Mouse (Mus musculus) midbrain, embryonic 12.5 days (tissue): ENCODE measurements around the gene Sema4d. TPM values are rescaled to one million over a fixed set of nuclear protein-coding genes. Genes with fewer than 3 reads are reported as not detected.

Experiments used
- ATAC-seq: fragments of 200-750 bp; cut with Nextera tagmentation; 2 replicates; pipeline ENCODE4 v1.8.0; 2017; ENCODE audit warnings: low read depth, moderate TSS enrichment, moderate library complexity; ENCODE audit not compliant: low FRiP score
- H3K27ac ChIP-seq: fragments of 300-500 bp; sonication (generic); replicated peaks from 2 replicates; pipeline ENCODE4 v1.5.1; 2016; ENCODE audit warnings: mild to moderate bottlenecking
- H3K27me3 ChIP-seq: fragments of 300-500 bp; sonication (generic); 2 replicates; pipeline ENCODE4 v1.6.1; 2016; ENCODE audit warnings: mild to moderate bottlenecking
- H3K36me3 ChIP-seq: fragments of 300-500 bp; sonication (generic); 2 replicates; pipeline ENCODE4 v1.6.1; 2016
- H3K4me1 ChIP-seq: fragments of 300-500 bp; sonication (generic); 2 replicates; pipeline ENCODE4 v1.6.1; 2016
- H3K4me2 ChIP-seq: fragments of 300-500 bp; sonication (generic); replicated peaks from 2 replicates; pipeline ENCODE4 v1.6.1; 2016; ENCODE audit warnings: mild to moderate bottlenecking, moderate library complexity
- H3K4me3 ChIP-seq: fragments of 300-500 bp; sonication (generic); 2 replicates; pipeline ENCODE4 v1.5.1; 2016; ENCODE audit warnings: mild to moderate bottlenecking
- H3K9ac ChIP-seq: fragments of 300-500 bp; sonication (generic); replicated peaks from 2 replicates; pipeline ENCODE4 v1.6.1; 2016; ENCODE audit warnings: mild to moderate bottlenecking, moderate library complexity
- H3K9me3 ChIP-seq: fragments of 300-500 bp; sonication (generic); 2 replicates; pipeline ENCODE4 v1.6.1; 2016; ENCODE audit warnings: mild to moderate bottlenecking
- WGBS: fragments of 180-500 bp; shearing (Covaris S2); methylation state at CpG from one replicate; pipeline ENCODE4 v1.1.7; 2016; 5-methylcytosine and 5-hydroxymethylcytosine counted together
- polyA plus RNA-seq: library from polyadenylated mRNA; unstranded; fragments of >200 nt; fragmentation: Nextera tagmentation; extraction: Ambion mirVana; gene quantifications from 2 replicates; pipeline ENCODE4 v1.2.1, GENCODE M21; 2016

Sema4d gene
- polyA plus RNA-seq, 1 experiment from 2014 or later: 4.9 TPM

- Histone ChIP-seq H3K4me1 (peaks cover 6% of the 10 kb centered on the region), H3K36me3 (no peaks in the 10 kb centered on the region), H3K9ac (no peak overlapping the region), H3K27me3 (peaks cover 52% of the 10 kb centered on the region), H3K9me3 (no peaks in the 10 kb centered on the region), H3K4me3 (no peak overlapping the region), H3K4me2 (no peak overlapping the region), H3K27ac (no peak overlapping the region)
- WGBS: 93% methylated on average over 6 of the region's 6 CpGs
- no peak for ATAC-seq
Observed at GRCm38 (mm10) chr13:51832491-51832890, 38.9 kb upstream of the Sema4d start.

GRCm38 (mm10) chr13:51830744-51831450 is 37.4 kb upstream of the Sema4d start:
- no peaks in the 10 kb centered on the region for H3K36me3 ChIP-seq
- no peaks in the 10 kb centered on the region for H3K9me3 ChIP-seq
- H3K4me2 ChIP-seq: no peak overlapping the region
- no peak overlapping the region for H3K4me3 ChIP-seq
- no peak overlapping the region for H3K27ac ChIP-seq
- no peak for ATAC-seq
- H3K27me3 ChIP-seq: peaks cover 40% of the 10 kb centered on the region
- H3K9ac ChIP-seq: no peak overlapping the region
- peaks cover 6% of the 10 kb centered on the region for H3K4me1 ChIP-seq
- whole genome bisulfite sequencing: 25% methylated on average over 10 of the region's 10 CpGs

GRCm38 (mm10) chr13:51823822-51824495 is 30.4 kb upstream of the Sema4d start:
- Histone ChIP-seq H3K27me3 (no peaks in the 10 kb centered on the region), H3K27ac (no peak overlapping the region), H3K36me3 (no peaks in the 10 kb centered on the region), H3K9ac (no peak overlapping the region), H3K4me2 (no peak overlapping the region), H3K4me3 (no peak overlapping the region), H3K4me1 (no peaks in the 10 kb centered on the region), H3K9me3 (no peaks in the 10 kb centered on the region)
- 48% methylated on average over 8 of the region's 8 CpGs for WGBS
- ATAC-seq: no peak

- H3K4me1 ChIP-seq: no peaks in the 10 kb centered on the region
- no peak overlapping the region for H3K9ac ChIP-seq
- no peak for ATAC-seq
- H3K4me3 ChIP-seq: no peak overlapping the region
- 73% methylated on average over 3 of the region's 3 CpGs for WGBS
- no peak overlapping the region for H3K27ac ChIP-seq
- H3K27me3 ChIP-seq: no peaks in the 10 kb centered on the region
- H3K36me3 ChIP-seq: no peaks in the 10 kb centered on the region
- H3K4me2 ChIP-seq: no peak overlapping the region
- H3K9me3 ChIP-seq: no peaks in the 10 kb centered on the region
Observed at GRCm38 (mm10) chr13:51821988-51822387, 28.4 kb upstream of the Sema4d start.

GRCm38 (mm10) chr13:51819351-51819750 is 25.8 kb upstream of the Sema4d start:
- Histone ChIP-seq H3K36me3 (no peaks in the 10 kb centered on the region), H3K4me2 (no peak overlapping the region), H3K9me3 (no peaks in the 10 kb centered on the region), H3K4me3 (no peak overlapping the region), H3K27ac (no peak overlapping the region), H3K27me3 (no peaks in the 10 kb centered on the region), H3K9ac (no peak overlapping the region), H3K4me1 (peaks cover 2% of the 10 kb centered on the region)
- no peak for ATAC-seq
- whole genome bisulfite sequencing: 83% methylated on average over 6 of the region's 6 CpGs

GRCm38 (mm10) chr13:51818944-51819326 is 25.4 kb upstream of the Sema4d start:
- H3K9me3 ChIP-seq: no peaks in the 10 kb centered on the region
- peaks cover 6% of the 10 kb centered on the region for H3K4me1 ChIP-seq
- H3K27ac ChIP-seq: no peak overlapping the region
- H3K9ac ChIP-seq: no peak overlapping the region
- WGBS: 77% methylated on average over 3 of the region's 3 CpGs
- H3K4me3 ChIP-seq: no peak overlapping the region
- H3K36me3 ChIP-seq: no peaks in the 10 kb centered on the region
- no peak for ATAC-seq
- H3K27me3 ChIP-seq: no peaks in the 10 kb centered on the region
- H3K4me2 ChIP-seq: no peak overlapping the region

- Histone ChIP-seq H3K36me3 (no peaks in the 10 kb centered on the region), H3K4me1 (peaks cover 12% of the 10 kb centered on the region), H3K9ac (no peak overlapping the region), H3K27me3 (no peaks in the 10 kb centered on the region), H3K4me2 (no peak overlapping the region), H3K27ac (no peak overlapping the region), H3K4me3 (no peak overlapping the region), H3K9me3 (no peaks in the 10 kb centered on the region)
- 85% methylated on average over 6 of the region's 6 CpGs for WGBS
- no peak for ATAC-seq
Observed at GRCm38 (mm10) chr13:51818170-51818943, 24.8 kb upstream of the Sema4d start.

GRCm38 (mm10) chr13:51816559-51817041 is 23.1 kb upstream of the Sema4d start:
- Histone ChIP-seq H3K27ac (no peak overlapping the region), H3K4me3 (no peak overlapping the region), H3K36me3 (no peaks in the 10 kb centered on the region), H3K9ac (no peak overlapping the region), H3K4me1 (peaks cover 21% of the 10 kb centered on the region), H3K4me2 (no peak overlapping the region), H3K27me3 (no peaks in the 10 kb centered on the region), H3K9me3 (no peaks in the 10 kb centered on the region)
- ATAC-seq: no peak
- 79% methylated on average over 5 of the region's 5 CpGs for WGBS

GRCm38 (mm10) chr13:51815865-51816504 is 22.4 kb upstream of the Sema4d start:
- Histone ChIP-seq H3K9ac (no peak overlapping the region), H3K4me2 (no peak overlapping the region), H3K4me3 (no peak overlapping the region), H3K36me3 (no peaks in the 10 kb centered on the region), H3K27me3 (no peaks in the 10 kb centered on the region), H3K9me3 (no peaks in the 10 kb centered on the region), H3K4me1 (peaks cover 21% of the 10 kb centered on the region), H3K27ac (no peak overlapping the region)
- 81% methylated on average over 9 of the region's 9 CpGs for WGBS
- ATAC-seq: no peak

- Histone ChIP-seq H3K4me3 (no peak overlapping the region), H3K36me3 (no peaks in the 10 kb centered on the region), H3K9me3 (no peaks in the 10 kb centered on the region), H3K27me3 (no peaks in the 10 kb centered on the region), H3K4me2 (no peak overlapping the region), H3K4me1 (peaks cover 21% of the 10 kb centered on the region), H3K27ac (no peak overlapping the region), H3K9ac (no peak overlapping the region)
- ATAC-seq: no peak
- WGBS: 90% methylated on average over 6 of the region's 6 CpGs
Observed at GRCm38 (mm10) chr13:51814646-51815045, 21.1 kb upstream of the Sema4d start.

- no peaks in the 10 kb centered on the region for H3K9me3 ChIP-seq
- peaks cover 21% of the 10 kb centered on the region for H3K4me1 ChIP-seq
- H3K9ac ChIP-seq: no peak overlapping the region
- ATAC-seq: no peak
- WGBS: 59% methylated on average over 10 of the region's 10 CpGs
- H3K4me2 ChIP-seq: no peak overlapping the region
- no peak overlapping the region for H3K27ac ChIP-seq
- H3K36me3 ChIP-seq: no peaks in the 10 kb centered on the region
- H3K27me3 ChIP-seq: no peaks in the 10 kb centered on the region
- H3K4me3 ChIP-seq: no peak overlapping the region
Observed at GRCm38 (mm10) chr13:51813621-51814615, 20.4 kb upstream of the Sema4d start.
